Mouse (Mus musculus) heart, postnatal 14 days (tissue): ENCODE results near the gene Prrt2. TPM values are rescaled to one million over a fixed set of nuclear protein-coding genes. Genes with fewer than 3 reads are reported as not detected.

Source experiments
- microRNA-seq, 2 experiments: library from miRNA; unstranded; fragments of <30 nt; microRNA quantifications; one replicate each; pipeline ENCODE4 v1.2.0; 2021 to 2022
- total RNA-seq, 2 experiments: library from RNA; stranded (reverse); gene quantifications; 2 replicates each; pipeline ENCODE4 v1.2.3; 2021

Gene Prrt2
- total RNA-seq, 2 experiments from 2014 or later, result 1.1 to 1.2 TPM

Small RNA genes within 50 kb of the gene (microRNA-seq; reads per million reads assigned to microRNA genes)
- gene Gm44343, result 0 reads per million in 2 experiments

Other genes with a start within 250 kb of the Prrt2 start
- 10 to 100 TPM; 62.9 to 77.1 TPM for gene Ypel3, start 244.3 kb downstream of the Prrt2 start, total RNA-seq
- gene Tbx6, start 239.7 kb downstream of the Prrt2 start, total RNA-seq, result under 1 TPM; 0.44 to 0.62 TPM
- gene Ppp4c, start 228.7 kb downstream of the Prrt2 start, total RNA-seq, result 10 to 100 TPM; 38.8 to 49.6 TPM
- 10 to 100 TPM; 12.9 to 13.7 TPM for gene Fam57b, start 223.5 kb downstream of the Prrt2 start, total RNA-seq
- not detected for gene 4930451I11Rik, start 189.6 kb downstream of the Prrt2 start, total RNA-seq
- gene Doc2a, start 173.8 kb downstream of the Prrt2 start, total RNA-seq, result not detected
- gene Hirip3, start 159.2 kb downstream of the Prrt2 start, total RNA-seq, result 1 to 10 TPM; 5.4 to 7.4 TPM
- gene Ino80e, start 158.8 kb downstream of the Prrt2 start, total RNA-seq, result 10 to 100 TPM; 21.2 to 21.4 TPM
- gene Taok2, start 136.5 kb downstream of the Prrt2 start, total RNA-seq, result 10 to 100 TPM; 61.4 to 61.7 TPM
- gene Tmem219, start 98.3 kb downstream of the Prrt2 start, total RNA-seq, result 10 to 100 TPM; 10.9 to 13.0 TPM
- 1 to 10 TPM; 6.9 to 7.6 TPM for gene Kctd13, start 92.3 kb downstream of the Prrt2 start, total RNA-seq
- gene Asphd1, start 71.6 kb downstream of the Prrt2 start, total RNA-seq, result under 1 TPM in 1 of 2 experiments, not detected in 1; 0.60 TPM
- gene Sez6l2, start 70.6 kb downstream of the Prrt2 start, total RNA-seq, result 10 to 100 TPM; 14.2 to 17.2 TPM
- gene Cdipt, start 45.3 kb downstream of the Prrt2 start, total RNA-seq, result 10 to 100 TPM; 63.3 to 66.1 TPM
- under 1 TPM; 0.45 to 0.59 TPM for gene Cdiptos, start 45.1 kb downstream of the Prrt2 start, total RNA-seq
- gene Mvp, start 6.6 kb downstream of the Prrt2 start, total RNA-seq, result 10 to 100 TPM; 44.6 to 45.9 TPM
- not detected for gene Pagr1b, start 4.7 kb downstream of the Prrt2 start, total RNA-seq
- 10 to 100 TPM; 15.2 to 20.6 TPM for gene Pagr1a, start 3.9 kb downstream of the Prrt2 start, total RNA-seq
- 10 to 100 TPM; 18.0 to 19.8 TPM for gene Gm42742, start 114 bp downstream of the Prrt2 start, total RNA-seq
- 10 to 100 TPM; 81.8 to 91.3 TPM for gene Maz, start 5.8 kb upstream of the Prrt2 start, total RNA-seq
- 1 to 10 TPM; 4.6 to 8.2 TPM for gene Kif22, start 21.3 kb upstream of the Prrt2 start, total RNA-seq
- gene Zg16, start 66.1 kb upstream of the Prrt2 start, total RNA-seq, result not detected
- 1 to 10 TPM; 1.4 to 3.0 TPM for gene AI467606, start 70.1 kb upstream of the Prrt2 start, total RNA-seq
- gene Qprt, start 101.0 kb upstream of the Prrt2 start, total RNA-seq, result not detected
- gene Spn, start 116.6 kb upstream of the Prrt2 start, total RNA-seq, result 1 to 10 TPM in 1 of 2 experiments, under 1 TPM in 1; 0.38 to 2.0 TPM
- 10 to 100 TPM; 38.0 to 43.7 TPM for gene Cd2bp2, start 174.8 kb upstream of the Prrt2 start, total RNA-seq
- gene Tbc1d10b, start 187.3 kb upstream of the Prrt2 start, total RNA-seq, result 10 to 100 TPM; 29.2 to 30.5 TPM
- 1 to 10 TPM; 1.1 to 4.2 TPM for gene Mylpf, start 187.7 kb upstream of the Prrt2 start, total RNA-seq
- 1 to 10 TPM; 6.9 to 7.0 TPM for gene Zfp553, start 211.8 kb upstream of the Prrt2 start, total RNA-seq
- 10 to 100 TPM in 1 of 2 experiments, 1 to 10 TPM in 1; 7.5 to 18.8 TPM for gene Sept1, start 211.9 kb upstream of the Prrt2 start, total RNA-seq
- 10 to 100 TPM; 17.8 to 21.3 TPM for gene Zfp771, start 223.1 kb upstream of the Prrt2 start, total RNA-seq
- gene Dctpp1, start 239.5 kb upstream of the Prrt2 start, total RNA-seq, result 10 to 100 TPM; 38.4 to 46.7 TPM